21 mouse cellular contexts compared by ENCODE assay signal in genomic region chr12:81208559-81208958, GRCm38 (mm10).
"Had no signal": no experiment of that assay in that cellular context is flagged by ENCODE, and none has a peak within 500 bp of the region (broad histone marks: within the 10 kb centered on the region; RNA-seq: fewer than 3 reads in every experiment).

No protein-coding gene starts in this region.

- ATAC-seq: forebrain, embryonic 13.5 days; forebrain, embryonic 14.5 days; forebrain, embryonic 15.5 days; forebrain, embryonic 16.5 days; forebrain, postnatal 0 days had no signal

- DNase-seq: cerebellum, adult 2 months; cerebellum, adult 8-10 months; cerebellum, adult 9-10 months; cerebellum, adult 9-11 months; cerebellum, postnatal 10 days; cerebellum, postnatal 14 days; cerebellum, postnatal 25 days; cerebellum, postnatal 36 days; embryo, embryonic 11 days; forebrain, postnatal 0 days; gastrocnemius, adult 2 months; gastrocnemius, postnatal 10 days; gastrocnemius, postnatal 14 days; gastrocnemius, postnatal 25 days; gastrocnemius, postnatal 36 days; heart, adult 18-20 months; heart, adult 2 months had no signal
